Mouse (Mus musculus): ENCODE measurements at regions not wholly inside any gene's neighbourhood (a gene's known extent, or its start where the extent isn't known, plus 50 kb on each side); places are given as distances from the start of the nearest gene placed in this dataset.
A peak's percentile ranks its signal among the peaks of the same experiment; 100 is the strongest.

DNA sequence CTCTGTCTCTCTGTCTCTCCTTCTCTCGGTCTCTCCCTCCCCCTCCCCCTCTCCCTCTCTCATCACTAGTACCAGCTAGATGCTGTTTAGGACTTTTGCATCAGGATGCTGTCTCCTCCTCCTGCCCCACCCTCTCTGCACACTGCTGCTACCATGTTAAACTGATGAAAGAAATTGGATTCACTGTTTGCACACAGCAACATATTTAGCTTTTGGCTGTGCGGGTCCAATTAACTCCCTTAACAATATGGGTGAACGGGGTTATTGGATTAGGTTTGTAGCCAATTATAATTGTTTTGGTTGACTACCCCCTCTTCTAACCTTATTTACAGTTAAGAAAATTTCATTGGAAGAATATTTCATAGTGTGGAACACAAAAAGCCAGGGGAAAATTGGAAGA, 424.0 kb upstream of the Sorcs1 start:
- no peak for TF ChIP-seq CTCF (conservative IDR thresholded peaks at IDR 0.05)
- Histone ChIP-seq H3K4me3 (no peak overlapping the region), H3K27ac (no peak overlapping the region)
- no peak for DNase-seq (ENCODE audit: low spot score in 2 of 2)

DNA sequence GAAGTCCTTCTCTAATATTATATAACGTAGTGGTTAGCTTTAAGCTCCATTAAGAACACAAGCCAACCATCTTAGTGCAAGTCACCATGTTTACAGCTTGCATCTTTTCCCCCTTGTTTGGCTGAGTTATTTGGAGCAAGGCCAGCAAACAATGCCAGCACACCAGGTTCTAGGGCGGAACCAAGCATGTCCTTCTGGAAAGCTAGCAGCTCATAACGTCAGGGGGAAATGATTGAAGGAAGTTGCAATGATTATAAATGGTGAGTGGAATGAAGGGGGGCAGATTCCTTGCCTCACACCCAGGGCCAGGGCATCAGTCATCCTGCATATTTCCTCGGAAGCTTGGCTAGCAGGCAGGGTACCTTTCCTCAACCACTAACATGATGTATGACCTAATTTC, 396.3 kb upstream of the Sorcs1 start:
- no peak overlapping the region for H3K27ac ChIP-seq
- no peak for DNase-seq (ENCODE audit: low spot score in 2 of 2)
- no peak overlapping the region for H3K4me3 ChIP-seq
- TF ChIP-seq CTCF (conservative IDR thresholded peaks at IDR 0.05), result no peak

DNA sequence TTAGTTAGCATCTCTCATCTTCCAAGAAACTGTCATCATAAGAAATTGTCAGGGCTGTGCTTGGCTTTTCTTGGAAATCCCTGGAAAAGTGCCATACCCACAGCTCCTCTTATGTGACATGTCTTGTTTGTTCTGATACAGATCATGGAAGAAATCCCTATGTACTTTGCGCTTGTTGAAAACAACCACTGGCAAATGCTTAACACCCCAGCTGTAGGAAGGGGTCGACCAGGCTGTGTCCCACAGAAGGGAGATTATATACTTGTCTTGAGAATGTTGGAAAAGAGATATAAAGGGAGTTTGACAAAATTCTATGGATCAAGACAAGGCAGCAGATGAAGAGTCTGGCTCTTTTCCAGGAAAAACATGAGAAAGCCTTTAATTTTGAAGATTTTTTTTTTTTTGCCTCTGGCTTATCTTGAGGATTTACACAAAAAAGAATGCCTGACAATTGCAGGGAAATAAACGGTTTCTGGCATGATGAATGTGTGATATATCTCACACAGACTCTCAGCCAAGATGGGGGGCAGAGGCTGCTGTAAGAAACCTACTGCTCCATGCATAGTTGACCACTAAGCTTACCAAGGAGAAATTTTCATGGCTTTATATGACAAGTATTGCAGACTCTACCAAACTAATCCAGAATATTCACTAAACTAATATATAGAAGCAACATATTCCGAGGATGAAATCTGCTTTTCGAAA, 381.7 kb upstream of the Sorcs1 start:
- TF ChIP-seq CTCF (conservative IDR thresholded peaks at IDR 0.05), result no peak
- H3K4me3 ChIP-seq, result no peak overlapping the region
- no peak overlapping the region for H3K27ac ChIP-seq
- DNase-seq (ENCODE audit: low spot score in 2 of 2), result no peak

DNA sequence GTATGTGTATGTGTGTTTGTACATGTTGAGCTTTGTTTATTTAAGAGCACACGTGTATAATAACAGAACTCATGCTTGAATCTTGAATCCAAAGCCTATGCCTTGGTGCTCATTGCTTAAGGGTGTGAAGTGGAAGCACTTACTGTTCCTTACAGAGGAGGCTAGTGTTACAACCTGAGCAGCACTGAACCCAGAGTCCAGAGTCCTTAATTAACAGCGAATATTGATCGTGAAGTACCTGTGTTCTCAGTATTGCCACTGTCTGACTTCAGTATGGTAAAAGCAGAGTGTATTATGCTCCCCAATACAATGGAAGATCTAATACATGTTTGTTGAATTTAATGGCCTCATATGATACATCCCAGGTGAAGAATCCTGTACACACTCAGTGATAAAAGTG, 365.1 kb upstream of the Sorcs1 start:
- H3K27ac ChIP-seq, result no peak overlapping the region
- TF ChIP-seq CTCF (conservative IDR thresholded peaks at IDR 0.05), result no peak
- DNase-seq (ENCODE audit: low spot score in 2 of 2), result no peak
- H3K4me3 ChIP-seq, result no peak overlapping the region

DNA sequence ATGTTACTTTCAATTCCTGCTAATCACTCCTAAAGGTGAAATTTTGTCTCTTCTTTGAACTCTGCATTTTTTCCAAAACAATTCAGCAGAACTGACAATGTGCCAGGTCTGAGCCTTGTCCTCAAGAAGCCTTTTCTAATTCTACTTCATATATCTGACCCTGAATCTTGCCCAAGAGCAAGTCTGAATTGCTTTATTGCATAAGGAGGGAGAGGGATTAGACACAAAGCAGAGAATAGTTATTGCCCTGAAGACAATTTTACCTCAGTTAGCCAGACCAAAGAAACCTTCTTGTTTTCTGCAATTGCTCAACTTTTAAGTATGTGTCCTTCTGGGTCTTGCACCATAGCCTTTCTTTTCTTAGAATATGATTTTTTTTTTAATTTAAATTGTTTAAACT, 316.0 kb upstream of the Sorcs1 start:
- Histone ChIP-seq H3K4me3 (no peak overlapping the region), H3K27ac (no peak overlapping the region)
- DNase-seq (ENCODE audit: low spot score in 2 of 2), result no peak
- no peak for TF ChIP-seq CTCF (conservative IDR thresholded peaks at IDR 0.05)

DNA sequence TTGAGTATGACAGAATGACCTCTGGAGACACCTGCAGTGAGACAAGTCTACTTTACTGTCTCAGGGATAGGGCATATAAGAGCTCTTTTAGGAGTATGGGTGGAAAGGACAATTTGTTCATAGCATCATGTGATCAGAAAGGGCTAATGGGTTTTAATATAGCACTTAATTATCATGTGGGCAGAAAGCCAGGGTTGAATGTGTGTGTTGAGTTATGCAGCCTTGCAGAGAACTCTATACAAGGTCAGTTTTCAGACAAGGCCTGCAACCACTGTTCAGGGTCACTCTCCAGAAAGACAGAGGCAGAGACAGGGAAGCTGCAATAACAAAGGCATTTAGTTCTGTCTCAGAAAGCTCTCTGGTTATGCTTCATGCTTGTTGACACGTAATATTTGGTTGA, 292.6 kb upstream of the Sorcs1 start:
- no peak for DNase-seq (ENCODE audit: low spot score in 2 of 2)
- no peak overlapping the region for H3K27ac ChIP-seq
- no peak for TF ChIP-seq CTCF (conservative IDR thresholded peaks at IDR 0.05)
- H3K4me3 ChIP-seq, result no peak overlapping the region

DNA sequence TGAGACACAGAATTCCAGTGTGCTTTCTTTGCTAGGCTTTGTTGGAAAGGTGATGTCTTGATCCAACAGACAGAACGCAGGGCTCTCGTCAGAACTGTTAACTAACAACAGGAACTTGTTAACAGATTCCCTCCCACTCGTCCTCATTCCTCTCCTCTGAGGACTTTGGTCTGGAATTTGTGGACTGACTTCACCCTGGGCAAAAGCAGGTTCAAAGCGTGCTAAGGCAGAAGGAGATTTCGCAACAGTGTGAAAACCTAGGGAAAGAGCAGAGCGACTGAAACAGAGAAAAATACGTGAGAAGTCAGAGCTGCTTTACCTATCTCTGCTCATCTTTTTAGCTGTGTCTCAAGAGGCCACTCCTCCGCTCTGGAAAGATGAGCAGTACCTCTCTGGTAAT, 283.5 kb upstream of the Sorcs1 start:
- no peak overlapping the region for H3K27ac ChIP-seq
- DNase-seq (ENCODE audit: low spot score in 2 of 2), result no peak
- no peak for TF ChIP-seq CTCF (conservative IDR thresholded peaks at IDR 0.05)
- no peak overlapping the region for H3K4me3 ChIP-seq

DNA sequence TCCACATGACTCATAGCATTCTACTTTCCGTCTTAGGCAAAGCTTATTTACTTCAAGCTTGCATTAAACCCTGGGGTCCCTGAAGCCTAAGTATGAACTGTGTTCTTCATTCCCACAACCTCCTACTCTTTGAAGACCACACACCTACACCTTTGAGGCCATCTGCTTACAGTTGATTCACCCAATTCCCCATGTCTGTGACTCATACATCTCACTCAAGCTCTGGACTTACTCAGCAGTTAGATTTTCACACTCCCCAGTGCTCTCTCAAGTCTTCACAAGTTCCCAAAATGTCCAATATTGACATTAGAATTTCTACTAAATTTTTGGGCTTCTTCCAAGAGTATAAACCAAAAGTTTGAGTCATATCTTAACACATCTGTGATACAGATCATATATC, 266.6 kb upstream of the Sorcs1 start:
- DNase-seq (ENCODE audit: low spot score in 2 of 2), result no peak
- TF ChIP-seq CTCF (conservative IDR thresholded peaks at IDR 0.05), result no peak
- Histone ChIP-seq H3K4me3 (no peak overlapping the region), H3K27ac (no peak overlapping the region)

DNA sequence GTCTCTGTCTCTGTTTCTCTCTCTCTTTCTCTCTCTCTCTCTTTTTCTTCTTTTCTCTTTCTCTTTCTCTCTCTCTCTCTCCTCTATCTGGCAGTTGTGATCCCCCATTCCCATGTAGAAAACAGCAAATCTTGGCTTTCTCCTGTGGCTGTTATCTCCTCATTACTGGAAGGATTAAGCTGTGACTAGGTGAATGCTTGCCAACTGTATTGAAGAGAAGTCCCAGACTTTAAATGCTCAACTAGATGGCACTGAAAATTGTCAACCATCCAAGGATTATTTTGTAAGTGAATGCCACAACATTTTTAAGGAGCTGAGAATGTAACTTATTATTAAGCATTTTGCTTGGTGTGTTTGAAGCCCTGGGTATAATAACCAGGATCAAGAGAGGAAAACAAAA, 233.2 kb upstream of the Sorcs1 start:
- Histone ChIP-seq H3K27ac (no peak overlapping the region), H3K4me3 (no peak overlapping the region)
- DNase-seq (ENCODE audit: low spot score in 2 of 2), result no peak
- no peak for TF ChIP-seq CTCF (conservative IDR thresholded peaks at IDR 0.05)

DNA sequence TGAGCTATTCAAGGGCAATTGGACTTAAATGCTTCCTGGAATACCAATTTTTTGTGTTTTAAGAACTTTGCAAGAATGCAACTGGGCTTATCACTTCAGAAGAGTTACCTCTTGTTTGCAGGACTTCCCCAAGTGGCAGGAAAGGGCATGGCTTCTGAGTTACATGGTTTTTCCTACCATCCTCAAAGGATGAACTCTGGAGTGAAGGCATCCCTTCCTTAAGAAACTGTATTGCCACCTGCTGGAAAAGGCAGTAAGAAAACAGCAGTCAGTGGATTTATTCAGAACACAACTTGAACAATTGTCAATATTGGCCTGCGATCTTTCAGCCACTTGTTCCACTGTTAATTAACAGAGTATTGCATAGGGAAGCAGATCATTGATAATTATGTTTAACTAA, 232.2 kb upstream of the Sorcs1 start:
- TF ChIP-seq CTCF (conservative IDR thresholded peaks at IDR 0.05), result peak; percentile 57
- Histone ChIP-seq H3K4me3 (no peak overlapping the region), H3K27ac (no peak overlapping the region)
- no peak for DNase-seq (ENCODE audit: low spot score in 2 of 2)

DNA sequence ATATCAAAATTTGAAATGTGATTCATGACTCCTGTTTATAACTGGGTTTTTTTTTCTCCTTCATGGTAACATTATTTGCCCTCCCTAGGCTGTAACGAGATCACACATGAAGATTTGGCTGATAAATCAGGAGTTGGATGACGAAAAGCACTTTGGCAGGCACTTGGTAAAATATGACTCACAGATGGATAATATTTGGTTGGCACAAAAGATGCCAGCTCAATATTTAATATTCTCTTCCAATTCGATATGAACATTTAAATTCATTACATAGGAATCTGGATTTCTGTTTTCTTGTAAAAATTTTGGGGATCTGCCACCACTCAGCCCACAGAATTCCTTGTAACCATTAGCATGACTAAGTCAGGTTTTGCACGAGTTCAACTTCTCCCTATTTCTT, 230.3 kb upstream of the Sorcs1 start:
- no peak overlapping the region for H3K4me3 ChIP-seq
- TF ChIP-seq CTCF (conservative IDR thresholded peaks at IDR 0.05), result no peak
- DNase-seq (ENCODE audit: low spot score in 2 of 2), result peak in 1 of 2 experiments; percentile 68
- H3K27ac ChIP-seq, result no peak overlapping the region

DNA sequence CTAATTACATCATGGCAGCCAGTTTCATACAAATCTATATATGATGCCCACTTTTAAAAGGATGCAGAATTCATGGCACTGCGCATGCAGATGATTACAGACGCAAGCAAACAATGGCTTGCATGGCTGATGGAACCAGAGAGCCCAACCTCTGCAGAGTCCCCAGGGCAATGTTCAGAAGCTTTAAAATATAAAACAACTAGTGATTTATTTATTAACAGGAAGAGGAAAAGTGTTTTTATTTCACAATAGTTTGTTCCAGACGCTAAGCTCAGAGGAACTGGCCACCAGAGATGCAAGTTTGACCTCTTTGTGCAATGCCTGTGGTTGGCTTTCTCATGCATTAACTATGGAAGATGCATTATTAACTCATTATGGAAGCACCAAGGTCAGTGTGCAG, 215.3 kb upstream of the Sorcs1 start:
- H3K4me3 ChIP-seq, result no peak overlapping the region
- TF ChIP-seq CTCF (conservative IDR thresholded peaks at IDR 0.05), result no peak
- no peak overlapping the region for H3K27ac ChIP-seq
- DNase-seq (ENCODE audit: low spot score in 2 of 2), result no peak

DNA sequence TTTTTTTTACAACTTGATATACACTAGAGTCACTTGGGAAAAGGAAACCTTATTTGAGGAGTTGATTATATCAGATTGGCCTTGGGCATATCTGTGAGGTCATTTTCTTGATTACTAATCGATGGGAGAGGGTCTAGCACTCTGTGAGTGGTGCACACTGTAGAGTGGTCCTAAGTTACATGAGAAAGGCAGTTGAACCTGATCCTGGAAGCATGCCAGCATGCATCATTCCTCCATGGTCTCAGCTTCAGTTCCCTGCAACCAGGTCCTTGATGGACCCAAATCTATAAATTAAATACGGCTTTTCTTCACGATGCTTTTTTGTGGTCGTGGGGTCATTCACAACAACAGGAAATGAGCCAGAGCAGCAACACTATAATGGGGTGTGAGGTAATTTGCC, 194.2 kb upstream of the Sorcs1 start:
- Histone ChIP-seq H3K4me3 (no peak overlapping the region), H3K27ac (no peak overlapping the region)
- TF ChIP-seq CTCF (conservative IDR thresholded peaks at IDR 0.05), result no peak
- DNase-seq (ENCODE audit: low spot score in 2 of 2), result no peak

DNA sequence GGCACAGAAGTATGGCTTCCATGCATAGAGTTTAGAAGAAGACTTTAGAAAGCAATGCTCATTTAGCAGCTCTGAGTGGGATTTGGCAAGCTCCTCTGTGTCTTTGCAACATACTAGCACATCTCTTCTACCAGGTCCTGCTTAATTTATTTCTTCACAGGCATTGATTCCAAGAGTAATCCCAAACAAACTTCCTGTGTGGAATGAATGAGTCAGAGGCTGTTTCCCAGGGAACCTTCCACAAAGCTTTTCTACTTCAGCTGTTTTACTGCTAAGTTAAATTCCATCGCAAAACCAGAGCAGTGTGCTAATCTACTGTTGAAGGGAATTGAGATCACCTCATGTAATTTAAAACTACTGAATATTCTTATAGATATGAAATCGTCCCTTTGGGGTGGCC, 193.7 kb upstream of the Sorcs1 start:
- DNase-seq (ENCODE audit: low spot score in 2 of 2), result peak in 1 of 2 experiments; percentile 1
- no peak overlapping the region for H3K27ac ChIP-seq
- no peak for TF ChIP-seq CTCF (conservative IDR thresholded peaks at IDR 0.05)

DNA sequence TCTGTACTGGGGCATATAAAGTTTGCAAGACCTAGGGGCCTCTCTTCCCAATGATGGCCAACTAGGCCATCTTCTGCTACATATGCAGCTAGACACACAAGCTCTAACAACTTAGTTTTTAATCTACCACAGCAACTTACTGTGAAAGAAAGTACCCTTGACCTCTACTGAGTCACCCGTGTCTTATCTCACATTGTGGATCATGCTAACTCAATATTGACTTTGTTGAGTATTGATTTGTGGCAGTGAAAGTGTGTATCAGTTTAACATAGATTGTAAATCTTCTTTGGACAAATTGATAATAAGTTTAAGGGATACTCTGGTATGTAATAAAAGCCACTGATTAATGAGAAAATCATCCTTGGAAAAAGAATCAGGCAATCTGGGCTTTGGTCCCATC, 176.4 kb upstream of the Sorcs1 start:
- DNase-seq (ENCODE audit: low spot score in 2 of 2), result no peak
- no peak overlapping the region for H3K4me3 ChIP-seq
- no peak overlapping the region for H3K27ac ChIP-seq
- TF ChIP-seq CTCF (conservative IDR thresholded peaks at IDR 0.05), result no peak

More for the DNA sequence above, 193.7 kb upstream of the Sorcs1 start:
- no peak overlapping the region for H3K4me3 ChIP-seq

All from layer of hippocampus, adult 2 months (tissue).